8 mouse cellular contexts compared by ENCODE assay signal in genomic region chr17:56883612-56884011, GRCm38 (mm10). TPM values are rescaled to one million over a fixed set of nuclear protein-coding genes. Genes with fewer than 3 reads are reported as not detected.
DNase-seq lines count a peak whose midpoint lies in the region; ATAC-seq and TF ChIP-seq lines count a peak whose summit lies in the region.

No protein-coding gene starts in this region.

- peak; percentile 35; the same call in 1 of the 2 replicates for ATAC-seq in liver, embryonic 13.5 days (ENCODE audit: low read depth)

- no peak overlapping the region for H3K27ac ChIP-seq in heart, adult 2 months
- H3K27ac ChIP-seq in liver, embryonic 13.5 days, result no peak overlapping the region
- H3K27ac ChIP-seq in testis, adult 2 months (ENCODE audit: control insufficient read depth, insufficient read depth, low read depth, low read length), result 0 out of 2 replicates have a peak overlapping the region, but pooled peaks have one; percentile 15

- no peak overlapping the region; the same call in 1 of the 2 replicates for H3K9ac ChIP-seq in heart, adult 2 months (ENCODE audit: low read depth, low read length)
- no peak overlapping the region for H3K9ac ChIP-seq in liver, embryonic 13.5 days

- DNase-seq in right cerebral cortex, postnatal 25 days, result peak; percentile 31
- no peak for DNase-seq in right cerebral cortex, adult 18-20 months
- DNase-seq in heart, adult 2 months, result peak; percentile 32 to 39
- no peak for DNase-seq in liver, embryonic 13.5 days
- DNase-seq in retina, embryonic 14.5 days (ENCODE audit: low spot score), result no peak
- no peak for DNase-seq in left cerebral cortex, adult 9 months (ENCODE audit: low spot score in 2 of 2)
- no peak for DNase-seq in cerebellum, adult 18-20 months

- H3K4me2 ChIP-seq in liver, embryonic 13.5 days, result peak overlapping the region; percentile 39

- H3K4me1 ChIP-seq in heart, adult 2 months (ENCODE audit: control insufficient read depth, insufficient read depth, low read length), result peaks cover 2% of the 10 kb centered on the region; the same call in 1 of the 2 replicates
- peaks cover 10% of the 10 kb centered on the region for H3K4me1 ChIP-seq in liver, embryonic 13.5 days (replicated peaks)
- peaks cover 23% of the 10 kb centered on the region for H3K4me1 ChIP-seq in testis, adult 2 months (ENCODE audit: control insufficient read depth, insufficient read depth, low read length)

- H3K27me3 ChIP-seq in heart, adult 2 months (ENCODE audit: control insufficient read depth, insufficient read depth, low read length), result no peaks in the 10 kb centered on the region
- no peaks in the 10 kb centered on the region for H3K27me3 ChIP-seq in liver, embryonic 13.5 days
- H3K27me3 ChIP-seq in testis, adult 2 months (ENCODE audit: control insufficient read depth, insufficient read depth, low read length), result no peaks in the 10 kb centered on the region

- no peak for TF ChIP-seq CTCF in heart, adult 2 months (IDR thresholded peaks at IDR 0.05)
- TF ChIP-seq CTCF in testis, adult 2 months (IDR thresholded peaks at IDR 0.05; ENCODE audit: control insufficient read depth, insufficient read depth, insufficient replicate concordance, low read depth, low read length), result no peak

- WGBS in heart, adult 2 months, result 20% methylated on average over 17 of the region's 17 CpGs
- 23% methylated on average over 17 of the region's 17 CpGs for WGBS in liver, embryonic 13.5 days (ENCODE audit: insufficient replicate concordance)

- TF ChIP-seq POLR2A in heart, adult 2 months (IDR thresholded peaks at IDR 0.05; ENCODE audit: insufficient read depth, low read depth, low read length), result no peak
- no peak for TF ChIP-seq POLR2A in testis, adult 2 months (IDR thresholded peaks at IDR 0.05; ENCODE audit: control insufficient read depth, low read depth, low read length)

- 0 out of 2 replicates have a peak, but pooled peaks cover 3% of the 10 kb centered on the region for H3K9me3 ChIP-seq in liver, embryonic 13.5 days (replicated peaks)

- peak overlapping the region; percentile 32; the same call in 1 of the 2 replicates for H3K4me3 ChIP-seq in heart, adult 2 months
- H3K4me3 ChIP-seq in liver, embryonic 13.5 days (replicated peaks), result 0 out of 2 replicates have a peak overlapping the region, but pooled peaks have one; percentile 6
- peak overlapping the region; percentile 76 for H3K4me3 ChIP-seq in testis, adult 2 months (ENCODE audit: control insufficient read depth, low read depth, low read length)

- no peaks in the 10 kb centered on the region for H3K36me3 ChIP-seq in heart, adult 2 months (ENCODE audit: control insufficient read depth, insufficient read depth, low read length)
- H3K36me3 ChIP-seq in liver, embryonic 13.5 days, result no peaks in the 10 kb centered on the region
- no peaks in the 10 kb centered on the region for H3K36me3 ChIP-seq in testis, adult 2 months (ENCODE audit: control insufficient read depth, insufficient read depth, low read length)

- TF ChIP-seq EP300 in heart, adult 2 months (IDR thresholded peaks at IDR 0.05; ENCODE audit: insufficient read depth, low read depth, low read length), result no peak

- intact Hi-C loops in heart, adult 2 months (cut with DNase I), result no loop called here

- no peaks in the 10 kb centered on the region for H3K79me2 ChIP-seq in heart, adult 2 months (replicated peaks; ENCODE audit: control insufficient read depth, insufficient read depth, low read length)

RNA-seq across cellular contexts. Expression of gene 1700061G19Rik, which starts 8.3 kb away (rescaled TPM):
- total RNA-seq in heart, adult 2 months (2021), result not detected
- 0.04 TPM in 1 of 2 replicates, not detected in the other for polyA plus RNA-seq in heart, adult 2 months (2012; rRNA removed)
- polyA plus RNA-seq in liver, embryonic 13.5 days (2015; fragmentation: Nextera tagmentation; extraction: Ambion mirVana), result 0.03 and 0.08 TPM in 2 replicates
- polyA plus RNA-seq in testis, adult 2 months (2012; rRNA removed), result 157 and 164 TPM in 2 replicates

RNA-seq across cellular contexts. Expression of gene Acsbg2, which starts 9.4 kb away (rescaled TPM):
- total RNA-seq in heart, adult 2 months (2021), result not detected
- 0.04 and 0.09 TPM in 2 replicates for polyA plus RNA-seq in heart, adult 2 months (2012; rRNA removed)
- polyA plus RNA-seq in liver, embryonic 13.5 days (2015; fragmentation: Nextera tagmentation; extraction: Ambion mirVana), result not detected in 2 replicates
- polyA plus RNA-seq in testis, adult 2 months (2012; rRNA removed), result 166 TPM in 2 replicates

RNA-seq across cellular contexts. Expression of gene Mllt1, which starts 51.6 kb away (rescaled TPM):
- 10 to 100 TPM; 25.3 to 27.2 TPM for total RNA-seq in heart, adult 2 months (2021)
- polyA plus RNA-seq in heart, adult 2 months (2012; rRNA removed), result 27.2 and 31.4 TPM in 2 replicates
- 11.0 and 12.1 TPM in 2 replicates for polyA plus RNA-seq in liver, embryonic 13.5 days (2015; fragmentation: Nextera tagmentation; extraction: Ambion mirVana)
- polyA plus RNA-seq in testis, adult 2 months (2012; rRNA removed), result 60.6 and 73.5 TPM in 2 replicates

RNA-seq across cellular contexts. Expression of gene Rfx2, which starts 52.8 kb away (rescaled TPM):
- total RNA-seq in heart, adult 2 months (2021), result 1 to 10 TPM; 2.8 to 3.0 TPM
- polyA plus RNA-seq in heart, adult 2 months (2012; rRNA removed), result 5.1 and 6.0 TPM in 2 replicates
- polyA plus RNA-seq in liver, embryonic 13.5 days (2015; fragmentation: Nextera tagmentation; extraction: Ambion mirVana), result 10.1 and 10.7 TPM in 2 replicates
- 312 and 332 TPM in 2 replicates for polyA plus RNA-seq in testis, adult 2 months (2012; rRNA removed)

Comparison
In these comparisons a context has a peak if more than half of its experiments do, and no peak if none do; other contexts are left out.
1. DNase-seq: peak in right cerebral cortex, postnatal 25 days (single experiment) and heart, adult 2 months (2 of 2); none in right cerebral cortex, adult 18-20 months (single experiment), liver, embryonic 13.5 days (single experiment), retina, embryonic 14.5 days (single experiment), left cerebral cortex, adult 9 months (0 of 2) and cerebellum, adult 18-20 months (0 of 2).
2. H3K4me3 ChIP-seq: peak in every context shown above with its lines; median percentile 76 in testis, adult 2 months; 32 in heart, adult 2 months; 6 in liver, embryonic 13.5 days.
3. RNA of gene 1700061G19Rik, which starts 8.3 kb away (polyA plus RNA-seq): 157 to 164 TPM in testis, adult 2 months; 0.04 TPM in heart, adult 2 months and 0.03 to 0.08 TPM in liver, embryonic 13.5 days; every median in the first group is over 100 times any median in the second.
4. RNA of gene Acsbg2, which starts 9.4 kb away (polyA plus RNA-seq): 166 TPM in testis, adult 2 months; 0.04 to 0.09 TPM in heart, adult 2 months and not detected in liver, embryonic 13.5 days; every median in the first group is over 100 times any median in the second.